Mouse (Mus musculus) brain, embryonic 14.5 days (tissue): ENCODE measurements around the gene 1810010D01Rik.

ENCODE experiments used
- CTCF ChIP-seq: fragments of 200-500 bp; IDR thresholded peaks from 2 replicates; pipeline ENCODE4 v1.5.1; 2012; ENCODE audit warnings: inconsistent platforms, mild to moderate bottlenecking, moderate library complexity, borderline replicate concordance; ENCODE audit not compliant: insufficient read depth, insufficient read length; ENCODE audit errors: extremely low read depth
- POLR2A ChIP-seq: fragments of 200-500 bp; IDR thresholded peaks from 2 replicates; pipeline ENCODE4 v1.6.1; 2012; ENCODE audit warnings: mild to moderate bottlenecking, inconsistent platforms, borderline replicate concordance; ENCODE audit not compliant: poor library complexity, insufficient read depth, insufficient read length, severe bottlenecking; ENCODE audit errors: extremely low read depth

DNA sequence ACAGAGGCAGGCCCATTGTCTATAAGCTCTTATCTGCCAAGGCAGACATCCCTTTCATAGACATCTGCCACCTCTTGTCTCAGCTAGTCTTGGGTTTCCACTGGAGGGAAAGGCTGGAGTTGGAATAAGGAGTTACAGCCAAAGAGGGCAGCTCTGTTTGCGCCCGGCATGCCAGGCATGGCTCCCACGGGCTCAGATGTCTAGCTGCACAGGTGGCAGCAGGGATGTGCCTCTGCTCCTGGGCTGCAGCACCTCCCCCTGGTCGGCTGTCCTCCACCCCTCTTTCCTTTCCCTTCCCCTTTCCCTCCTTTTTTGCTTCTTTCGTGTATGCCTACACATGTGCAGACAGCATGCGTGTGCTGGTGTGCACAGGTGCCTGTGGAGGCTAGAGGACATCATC lies 15.1 kb downstream of the 1810010D01Rik start:
- no peak for TF ChIP-seq CTCF
- TF ChIP-seq POLR2A: no peak
